Mouse (Mus musculus) liver, embryonic 14.5 days (tissue): Measurements from ENCODE around the gene Stk11ip. TPM values are rescaled to one million over a fixed set of nuclear protein-coding genes. Genes with fewer than 3 reads are reported as not detected.

Source experiments
- ATAC-seq: fragments of 200-750 bp; cut with Nextera tagmentation; 2 replicates; pipeline ENCODE4 v1.8.0; 2017; ENCODE audit warnings: moderate number of reproducible peaks, mild to moderate bottlenecking, moderate library complexity; ENCODE audit not compliant: insufficient read depth
- DNase-seq, 3 experiments: peaks; one replicate each; pipeline ENCODE4 v3.0.0-alpha.2; 2012 to 2013; ENCODE audit warnings: low read depth in 3 of 3, low spot score in 3 of 3
- H3K27ac ChIP-seq: fragments of 300-500 bp; sonication (generic); 2 replicates; pipeline ENCODE4 v1.5.1; 2014; ENCODE audit warnings: moderate library complexity, mild to moderate bottlenecking, control low read depth, inconsistent platforms
- H3K27me3 ChIP-seq: fragments of 300-500 bp; sonication (generic); 2 replicates; pipeline ENCODE4 v1.6.1; 2014; ENCODE audit warnings: mild to moderate bottlenecking, low read length, moderate library complexity; ENCODE audit not compliant: control insufficient read depth, insufficient read depth
- H3K36me3 ChIP-seq: fragments of 300-500 bp; sonication (generic); replicated peaks from 2 replicates; pipeline ENCODE4 v1.6.1; 2014; ENCODE audit warnings: low read depth; ENCODE audit not compliant: control insufficient read depth, insufficient read depth
- H3K4me1 ChIP-seq, 2 experiments: fragments of 200-500 bp in 1 of 2; fragments of 300-500 bp in 1 of 2; sonication (generic) in 1 of 2; replicated peaks; 2 replicates each; pipeline ENCODE4 v1.6.1; 2012 to 2014; ENCODE audit warnings: antibody characterized with exemption in 1 of 2, inconsistent platforms in 1 of 2, low read length in 1 of 2; ENCODE audit not compliant: control insufficient read depth in 2 of 2, insufficient read depth in 2 of 2
- H3K4me2 ChIP-seq: fragments of 300-500 bp; sonication (generic); 2 replicates; pipeline ENCODE4 v1.6.1; 2014; ENCODE audit warnings: low read depth, mild to moderate bottlenecking, control low read depth, moderate library complexity
- H3K4me3 ChIP-seq, 2 experiments: fragments of 200-500 bp in 1 of 2; fragments of 300-500 bp in 1 of 2; sonication (generic) in 1 of 2; 2 replicates each; pipeline ENCODE4 v1.5.1; 2012 to 2014; ENCODE audit warnings: low read depth in 2 of 2, low read length in 2 of 2, mild to moderate bottlenecking in 2 of 2, control low read depth in 1 of 2, inconsistent platforms in 1 of 2, moderate library complexity in 1 of 2; ENCODE audit not compliant: insufficient read depth in 1 of 2
- H3K9ac ChIP-seq: fragments of 300-500 bp; sonication (generic); replicated peaks from 2 replicates; pipeline ENCODE4 v1.6.1; 2014; ENCODE audit warnings: mild to moderate bottlenecking, control low read depth, moderate library complexity
- H3K9me3 ChIP-seq: fragments of 300-500 bp; sonication (generic); 2 replicates; pipeline ENCODE4 v1.6.1; 2016; ENCODE audit warnings: low read length, mixed read lengths; ENCODE audit not compliant: control insufficient read depth
- CTCF ChIP-seq: IDR thresholded peaks from 2 replicates; pipeline ENCODE4 v1.5.1; 2016; ENCODE audit warnings: antibody characterized with exemption, low read depth, control low read depth
- EP300 ChIP-seq: IDR thresholded peaks from 2 replicates; pipeline ENCODE4 v1.6.1; 2016; ENCODE audit warnings: antibody characterized with exemption, low read depth
- WGBS: fragments of 180-500 bp; shearing (Covaris S2); extraction: QIAGEN DNeasy Blood & Tissue Kit; methylation state at CpG from one replicate; pipeline ENCODE4 v1.1.7; 2014; ENCODE audit not compliant: insufficient replicate concordance; 5-methylcytosine and 5-hydroxymethylcytosine counted together
- polyA plus RNA-seq, 2 experiments: library from polyadenylated mRNA; depleted of rRNA in 1 of 2; stranded (reverse) in 1 of 2; unstranded in 1 of 2; fragments of >200 nt; fragmentation: Nextera tagmentation in 1 of 2; extraction: Ambion mirVana in 1 of 2; gene quantifications; 2 replicates each; pipeline versions ENCODE4 v1.2.1 to v1.2.3; 2012 to 2014

Gene Stk11ip
- polyA plus RNA-seq, 2 experiments, result 3.4 to 5.9 TPM

- Histone ChIP-seq H3K27ac (no peak overlapping the region), H3K36me3 (no peaks in the 10 kb centered on the region), H3K4me2 (no peak overlapping the region), H3K9me3 (no peaks in the 10 kb centered on the region), H3K27me3 (no peaks in the 10 kb centered on the region), H3K4me1 (no peaks in the 10 kb centered on the region), H3K9ac (no peak overlapping the region), H3K4me3 (no peak overlapping the region)
- no peak for ATAC-seq
- no peak for TF ChIP-seq CTCF
- no peak for TF ChIP-seq EP300
- 33% methylated on average over 9 of the region's 9 CpGs for WGBS
- DNase-seq, result no peak
These were observed 44.3 kb downstream of the Stk11ip start for GRCm38 (mm10) chr1:75565616-75566015.

DNA sequence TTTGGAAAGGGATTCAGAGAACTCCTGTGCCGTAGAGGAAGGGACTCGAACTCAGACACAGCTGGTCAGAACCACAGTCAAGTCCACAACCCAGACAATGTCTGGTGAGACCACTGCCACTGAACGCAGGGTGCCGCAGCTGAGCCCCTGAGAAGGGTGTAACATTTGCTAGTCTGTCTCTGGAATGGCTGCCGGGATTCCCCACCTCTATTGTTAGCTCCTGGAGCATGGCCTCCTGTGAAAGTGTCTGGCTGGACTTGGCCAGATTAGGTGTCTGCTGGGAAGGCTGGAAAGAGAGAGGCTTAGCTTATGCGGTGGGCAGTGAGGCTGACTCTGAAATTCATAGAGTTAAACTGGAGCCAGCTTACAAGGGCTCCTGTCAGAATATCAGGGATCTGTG, 49.1 kb downstream of the Stk11ip start:
- no peaks in the 10 kb centered on the region for H3K36me3 ChIP-seq
- 56% methylated on average over 6 of the region's 6 CpGs for WGBS
- no peaks in the 10 kb centered on the region for H3K27me3 ChIP-seq

GRCm38 (mm10) chr1:75572776-75573175, 51.4 kb downstream of the Stk11ip start:
- 44% methylated on average over 6 of the region's 6 CpGs for WGBS
- DNase-seq, result no peak
- no peak overlapping the region for H3K4me3 ChIP-seq

More for the DNA sequence above, 49.1 kb downstream of the Stk11ip start:
- Histone ChIP-seq H3K9ac (no peak overlapping the region), H3K4me2 (no peak overlapping the region), H3K4me1 (no peaks in the 10 kb centered on the region), H3K27ac (no peak overlapping the region), H3K4me3 (no peak overlapping the region), H3K9me3 (no peaks in the 10 kb centered on the region)
- TF ChIP-seq EP300 (no peak), CTCF (no peak)
- DNase-seq (no peak), ATAC-seq (no peak)

DNA sequence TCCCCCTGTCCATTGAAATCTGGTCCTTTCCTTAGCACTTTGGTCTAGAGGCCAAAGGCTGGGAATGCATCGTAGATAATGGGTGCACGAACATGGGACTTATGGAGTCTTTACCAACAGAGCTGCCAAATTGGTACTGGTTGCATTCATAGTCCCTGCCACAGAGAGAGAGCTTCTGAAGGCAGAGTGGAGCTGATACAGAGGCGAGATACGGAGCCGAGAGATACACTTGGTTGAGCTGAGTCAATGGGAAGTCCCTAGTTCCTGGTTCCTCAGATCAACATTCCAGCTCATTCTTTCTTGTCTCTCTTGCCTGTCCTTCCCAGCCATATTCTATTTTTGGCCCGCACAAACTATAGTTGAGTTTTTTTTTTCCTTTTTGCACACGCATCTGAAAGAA, 52.4 kb downstream of the Stk11ip start:
- Histone ChIP-seq H3K27ac (no peak overlapping the region), H3K4me2 (no peak overlapping the region), H3K36me3 (no peaks in the 10 kb centered on the region), H3K9me3 (no peaks in the 10 kb centered on the region), H3K9ac (no peak overlapping the region), H3K4me1 (no peaks in the 10 kb centered on the region), H3K4me3 (no peak overlapping the region), H3K27me3 (no peaks in the 10 kb centered on the region)
- TF ChIP-seq EP300 (no peak), CTCF (no peak)
- WGBS, result 64% methylated on average over 7 of the region's 7 CpGs
- no peak for ATAC-seq
- no peak for DNase-seq

More at GRCm38 (mm10) chr1:75572776-75573175, 51.4 kb downstream of the Stk11ip start:
- Histone ChIP-seq H3K4me2 (no peak overlapping the region), H3K9me3 (no peaks in the 10 kb centered on the region), H3K4me1 (no peaks in the 10 kb centered on the region), H3K36me3 (no peaks in the 10 kb centered on the region), H3K27ac (no peak overlapping the region), H3K27me3 (no peaks in the 10 kb centered on the region), H3K9ac (no peak overlapping the region)
- TF ChIP-seq CTCF (no peak), EP300 (no peak)
- no peak for ATAC-seq

GRCm38 (mm10) chr1:75574476-75575310, 53.4 kb downstream of the Stk11ip start:
- Histone ChIP-seq H3K27me3 (no peaks in the 10 kb centered on the region), H3K4me2 (no peak overlapping the region), H3K27ac (no peak overlapping the region), H3K36me3 (no peaks in the 10 kb centered on the region), H3K9ac (no peak overlapping the region), H3K4me1 (no peaks in the 10 kb centered on the region), H3K9me3 (no peaks in the 10 kb centered on the region), H3K4me3 (no peak overlapping the region)
- ATAC-seq (no peak), DNase-seq (no peak)
- TF ChIP-seq CTCF (no peak), EP300 (no peak)
- 58% methylated on average over 17 of the region's 17 CpGs for WGBS
